Mouse (Mus musculus) layer of hippocampus, postnatal 25 days (tissue): ENCODE measurements around the gene Rtl8b. TPM values are rescaled to one million over a fixed set of nuclear protein-coding genes. Genes with fewer than 3 reads are reported as not detected.

ENCODE experiments used
- total RNA-seq, 2 experiments: library from RNA; stranded (reverse); gene quantifications; 2 replicates each; pipeline ENCODE4 v1.2.3; 2021

Gene Rtl8b
- total RNA-seq, 2 experiments from 2014 or later: 193 to 216 TPM

Other genes with a start within 250 kb of the Rtl8b start
- not detected for gene Etd, start 235.5 kb downstream of the Rtl8b start, total RNA-seq
- gene Rtl8c, start 62.4 kb downstream of the Rtl8b start, total RNA-seq: 100 to 1,000 TPM; 149 to 204 TPM
- not detected for gene Gm14597, start 61.4 kb downstream of the Rtl8b start, total RNA-seq
- 100 to 1,000 TPM; 199 to 276 TPM for gene Rtl8a, start 26.7 kb downstream of the Rtl8b start, total RNA-seq
- gene 4930502E18Rik, start 54.4 kb upstream of the Rtl8b start, total RNA-seq: under 1 TPM; 0.20 to 0.33 TPM
- not detected for gene 1700013H16Rik, start 87.4 kb upstream of the Rtl8b start, total RNA-seq
- not detected for gene Zfp36l3, start 106.0 kb upstream of the Rtl8b start, total RNA-seq
- gene Xlr, start 127.3 kb upstream of the Rtl8b start, total RNA-seq: 1 to 10 TPM in 1 of 2 experiments, under 1 TPM in 1; 0.77 to 1.4 TPM